ENCODE assay signal across 18 mouse cellular contexts in genomic region chr7:109141753-109142152, GRCm38 (mm10). TPM values are rescaled to one million over a fixed set of nuclear protein-coding genes. Genes with fewer than 3 reads are reported as not detected.
A peak's percentile ranks its signal among the peaks of the same experiment; 100 is the strongest.
DNase-seq lines count a peak whose midpoint lies in the region; ATAC-seq and TF ChIP-seq lines count a peak whose summit lies in the region.
"Had no signal": no experiment of that assay in that cellular context is flagged by ENCODE, and none has a peak within 500 bp of the region (broad histone marks: within the 10 kb centered on the region; RNA-seq: fewer than 3 reads in every experiment).

No protein-coding gene starts in this region.

- WGBS in hindbrain, embryonic 16.5 days = 40% methylated on average over 3 of the region's 3 CpGs
- WGBS in midbrain, embryonic 16.5 days = 16% methylated on average over 3 of the region's 3 CpGs
- WGBS in lung, postnatal 0 days = 68% methylated on average over 3 of the region's 3 CpGs

- peaks cover 4% of the 10 kb centered on the region; the same call in 1 of the 2 replicates for H3K27me3 ChIP-seq in hindbrain, embryonic 16.5 days (replicated peaks; ENCODE audit: control insufficient read depth, insufficient read depth, low read length)
- H3K27me3 ChIP-seq in midbrain, embryonic 16.5 days (ENCODE audit: control insufficient read depth, insufficient read depth, low read depth, low read length) = no peaks in the 10 kb centered on the region
- no peaks in the 10 kb centered on the region for H3K27me3 ChIP-seq in lung, postnatal 0 days (replicated peaks; ENCODE audit: insufficient read depth, low read length)
- H3K27me3 ChIP-seq: embryonic facial prominence, embryonic 15.5 days had no signal

- TF ChIP-seq EP300 in lung, postnatal 0 days (IDR thresholded peaks at IDR 0.05) = no peak

- H3K9ac ChIP-seq in hindbrain, embryonic 16.5 days (ENCODE audit: low read depth, low read length) = no peak overlapping the region
- H3K9ac ChIP-seq in midbrain, embryonic 16.5 days (ENCODE audit: low read depth, low read length) = peak overlapping the region; percentile 10; the same call in 1 of the 2 replicates
- H3K9ac ChIP-seq in lung, postnatal 0 days (replicated peaks; ENCODE audit: low read depth) = no peak overlapping the region
- H3K9ac ChIP-seq: embryonic facial prominence, embryonic 15.5 days had no signal

- H3K9me3 ChIP-seq in hindbrain, embryonic 16.5 days (ENCODE audit: control insufficient read depth, low read length) = no peaks in the 10 kb centered on the region
- H3K9me3 ChIP-seq in midbrain, embryonic 16.5 days (replicated peaks; ENCODE audit: control insufficient read depth, low read length, poor library complexity, severe bottlenecking) = no peaks in the 10 kb centered on the region
- H3K9me3 ChIP-seq in lung, postnatal 0 days (ENCODE audit: low read length) = no peaks in the 10 kb centered on the region
- H3K9me3 ChIP-seq: embryonic facial prominence, embryonic 15.5 days had no signal

- peak; percentile 26 for DNase-seq in adrenal gland, postnatal 10 days
- no peak for DNase-seq in adrenal gland, adult 18-20 months (ENCODE audit: low spot score in 2 of 2)
- DNase-seq in brain, adult 2 months (ENCODE audit: low read depth, low spot score) = peak; percentile 20
- no peak for DNase-seq in lung, postnatal 0 days (ENCODE audit: low spot score)
- no peak for DNase-seq in embryo, embryonic 11 days
- no peak for DNase-seq in kidney, adult 18-20 months
- DNase-seq: cerebellum, adult 9-11 months; gastrocnemius, postnatal 10 days; kidney, adult 8-10 months; kidney, postnatal 36 days; lung, postnatal 14 days; right cerebral cortex, postnatal 4 days; thymus, postnatal 36 days had no signal

- no peaks in the 10 kb centered on the region for H3K36me3 ChIP-seq in hindbrain, embryonic 16.5 days (ENCODE audit: control insufficient read depth, insufficient read depth, low read length)
- 0 out of 2 replicates have a peak, but pooled peaks cover 3% of the 10 kb centered on the region for H3K36me3 ChIP-seq in midbrain, embryonic 16.5 days (ENCODE audit: control insufficient read depth, insufficient read depth, low read length)
- no peaks in the 10 kb centered on the region for H3K36me3 ChIP-seq in lung, postnatal 0 days (ENCODE audit: insufficient read depth, low read length)
- H3K36me3 ChIP-seq: embryonic facial prominence, embryonic 15.5 days had no signal

- no peak overlapping the region for H3K27ac ChIP-seq in hindbrain, embryonic 16.5 days (ENCODE audit: low read depth, low read length)
- H3K27ac ChIP-seq in midbrain, embryonic 16.5 days (ENCODE audit: low read length) = 0 out of 2 replicates have a peak overlapping the region, but pooled peaks have one; percentile 35
- H3K27ac ChIP-seq in lung, postnatal 0 days (ENCODE audit: low read length) = no peak overlapping the region
- H3K27ac ChIP-seq: embryonic facial prominence, embryonic 15.5 days had no signal

- no peak overlapping the region for H3K4me2 ChIP-seq in hindbrain, embryonic 16.5 days (ENCODE audit: low read length)
- no peak overlapping the region for H3K4me2 ChIP-seq in midbrain, embryonic 16.5 days (ENCODE audit: low read length)
- no peak overlapping the region for H3K4me2 ChIP-seq in lung, postnatal 0 days (replicated peaks; ENCODE audit: low read depth, low read length)
- H3K4me2 ChIP-seq: embryonic facial prominence, embryonic 15.5 days had no signal

- peak; percentile 19; the same call in 1 of the 2 replicates for ATAC-seq in hindbrain, embryonic 16.5 days
- no peak for ATAC-seq in midbrain, embryonic 16.5 days
- no peak for ATAC-seq in lung, postnatal 0 days

- H3K4me1 ChIP-seq in hindbrain, embryonic 16.5 days (ENCODE audit: control insufficient read depth, insufficient read depth, low read depth, low read length) = peaks cover 15% of the 10 kb centered on the region
- peaks cover 19% of the 10 kb centered on the region for H3K4me1 ChIP-seq in midbrain, embryonic 16.5 days (ENCODE audit: control insufficient read depth, insufficient read depth, low read length)
- no peaks in the 10 kb centered on the region for H3K4me1 ChIP-seq in lung, postnatal 0 days (ENCODE audit: insufficient read depth, low read depth, low read length)

- no peak overlapping the region for H3K4me3 ChIP-seq in hindbrain, embryonic 16.5 days (ENCODE audit: low read length)
- no peak overlapping the region for H3K4me3 ChIP-seq in midbrain, embryonic 16.5 days (ENCODE audit: low read depth, low read length)
- H3K4me3 ChIP-seq in lung, postnatal 0 days (ENCODE audit: low read depth, low read length) = no peak overlapping the region
- H3K4me3 ChIP-seq: embryonic facial prominence, embryonic 15.5 days had no signal

- TF ChIP-seq CTCF in lung, postnatal 0 days (IDR thresholded peaks at IDR 0.05) = no peak

RNA-seq across cellular contexts. Expression of gene Lmo1, which starts 33.3 kb away (rescaled TPM):
- 10 to 100 TPM in 1 of 2 experiments, 1 to 10 TPM in 1; 8.1 to 12.5 TPM for total RNA-seq in adrenal gland, postnatal 10 days (2021)
- 1 to 10 TPM; 2.8 to 7.6 TPM for total RNA-seq in adrenal gland, adult 18-20 months (2021)
- polyA plus RNA-seq in hindbrain, embryonic 16.5 days (2015; fragmentation: Nextera tagmentation; extraction: Ambion mirVana) = 35.6 and 48.0 TPM in 2 replicates
- 101 and 126 TPM in 2 replicates for polyA plus RNA-seq in midbrain, embryonic 16.5 days (2015; fragmentation: Nextera tagmentation; extraction: Ambion mirVana)
- polyA plus RNA-seq in lung, postnatal 0 days (2015; fragmentation: Nextera tagmentation; extraction: Ambion mirVana) = 10.0 and 10.3 TPM in 2 replicates
- total RNA-seq: megakaryocyte-erythroid progenitor cell, adult 5-6 weeks; MEL had no signal

RNA-seq across cellular contexts. Expression of gene Ric3, which starts 58.6 kb away (rescaled TPM):
- total RNA-seq in adrenal gland, postnatal 10 days (2021) = 10 to 100 TPM; 15.2 to 15.4 TPM
- 10 to 100 TPM; 52.7 to 56.1 TPM for total RNA-seq in adrenal gland, adult 18-20 months (2021)
- 32.2 and 34.3 TPM in 2 replicates for polyA plus RNA-seq in hindbrain, embryonic 16.5 days (2015; fragmentation: Nextera tagmentation; extraction: Ambion mirVana)
- polyA plus RNA-seq in midbrain, embryonic 16.5 days (2015; fragmentation: Nextera tagmentation; extraction: Ambion mirVana) = 36.1 and 38.0 TPM in 2 replicates
- 0.58 and 0.83 TPM in 2 replicates for polyA plus RNA-seq in lung, postnatal 0 days (2015; fragmentation: Nextera tagmentation; extraction: Ambion mirVana)
- total RNA-seq: MEL had no signal

Comparison
In these comparisons a context has a peak if more than half of its experiments do, and no peak if none do; other contexts are left out.
1. DNase-seq: peak in adrenal gland, postnatal 10 days (single experiment) and brain, adult 2 months (single experiment); none in adrenal gland, adult 18-20 months (0 of 2), lung, postnatal 0 days (single experiment), embryo, embryonic 11 days (single experiment) and kidney, adult 18-20 months (single experiment).
2. RNA of gene Ric3, which starts 58.6 kb away (polyA plus RNA-seq): 36.1 to 38.0 TPM in midbrain, embryonic 16.5 days and 32.2 to 34.3 TPM in hindbrain, embryonic 16.5 days; 0.58 to 0.83 TPM in lung, postnatal 0 days; every median in the first group is over 10 times any median in the second.